Mouse (Mus musculus) spleen, adult 2 months (tissue): ENCODE results near the gene Dxo.

Experiments used
- CTCF ChIP-seq: fragments of 200-500 bp; IDR thresholded peaks from 2 replicates; pipeline ENCODE4 v1.5.1; 2011; ENCODE audit warnings: mild to moderate bottlenecking, inconsistent platforms; ENCODE audit not compliant: insufficient read depth, insufficient read length, insufficient replicate concordance; ENCODE audit errors: extremely low read depth
- POLR2A ChIP-seq: fragments of 200-500 bp; IDR thresholded peaks from 2 replicates; pipeline ENCODE4 v1.6.1; 2011; ENCODE audit warnings: low read depth, low read length, inconsistent platforms

DNA sequence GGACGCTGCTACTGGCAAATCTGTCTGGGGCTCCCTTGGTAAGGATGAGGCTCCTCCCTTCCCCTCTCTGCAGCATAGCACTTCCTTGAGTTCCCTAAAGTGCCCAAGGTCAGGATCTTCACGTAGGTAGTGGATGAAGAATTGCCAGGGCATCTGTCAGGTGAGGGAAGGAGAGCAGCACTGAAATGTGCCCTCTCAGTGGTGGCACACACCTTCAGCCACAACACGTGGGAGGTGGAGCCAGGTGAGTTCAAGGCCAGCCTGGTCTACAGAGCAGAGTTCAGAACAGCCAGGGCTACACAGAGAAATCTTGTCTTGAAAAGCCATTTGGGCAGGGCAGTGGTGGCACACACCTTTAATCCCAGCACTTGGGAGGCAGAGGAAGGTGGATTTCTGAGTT lies 17.9 kb downstream of the Dxo start:
- TF ChIP-seq CTCF (no peak), POLR2A (no peak)
